In the genomic region with DNA sequence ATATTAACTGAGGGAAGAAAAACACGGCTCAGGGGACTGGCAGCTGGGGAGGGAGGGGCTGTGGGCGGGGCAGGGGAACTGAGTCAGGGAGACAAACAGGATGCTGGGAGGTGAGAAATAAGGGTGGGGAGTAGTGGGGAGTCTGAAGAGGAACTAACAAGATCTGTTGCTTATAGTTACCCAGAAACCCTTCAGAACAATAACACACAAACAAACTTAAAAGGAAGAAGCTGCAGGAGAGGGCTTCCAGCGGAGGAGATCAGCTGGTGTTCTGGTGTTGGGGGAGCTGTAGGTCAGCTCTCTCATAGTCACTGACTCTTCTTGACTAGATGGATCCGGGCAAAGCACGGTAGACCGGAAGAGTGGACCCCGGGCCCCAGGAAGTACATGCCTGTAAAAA, we compare ENCODE assay signal across 10 mouse cellular contexts. TPM values are rescaled to one million over a fixed set of nuclear protein-coding genes. Genes with fewer than 3 reads are reported as not detected.
DNase-seq lines count a peak whose midpoint lies in the region; ATAC-seq lines count a peak whose summit lies in the region.
"Had no signal": no experiment of that assay in that cellular context is flagged by ENCODE, and none has a peak within 500 bp of the region (broad histone marks: within the 10 kb centered on the region; RNA-seq: fewer than 3 reads in every experiment).

No protein-coding gene starts in this region.

- 22% methylated on average over 7 of the region's 7 CpGs for WGBS in liver, embryonic 16.5 days (ENCODE audit: insufficient replicate concordance)
- 71% methylated on average over 7 of the region's 7 CpGs for WGBS in intestine, embryonic 16.5 days

- no peak overlapping the region for H3K4me2 ChIP-seq in liver, embryonic 16.5 days (ENCODE audit: low read depth, low read length)
- H3K4me2 ChIP-seq in intestine, embryonic 16.5 days (ENCODE audit: low read depth, low read length) = no peak overlapping the region
- H3K4me2 ChIP-seq: midbrain, embryonic 11.5 days had no signal

- no peaks in the 10 kb centered on the region for H3K9me3 ChIP-seq in liver, embryonic 16.5 days (replicated peaks; ENCODE audit: control insufficient read depth, low read length)
- no peaks in the 10 kb centered on the region for H3K9me3 ChIP-seq in intestine, embryonic 16.5 days (ENCODE audit: control insufficient read depth, low read length)

- H3K4me3 ChIP-seq in liver, embryonic 16.5 days (ENCODE audit: low read depth, low read length) = no peak overlapping the region
- no peak overlapping the region for H3K4me3 ChIP-seq in intestine, embryonic 16.5 days (ENCODE audit: low read length)

- no peak overlapping the region; the same call in 1 of the 2 replicates for H3K27ac ChIP-seq in liver, embryonic 16.5 days (ENCODE audit: low read length)
- no peak overlapping the region for H3K27ac ChIP-seq in intestine, embryonic 16.5 days (ENCODE audit: low read length)

- DNase-seq in CD4-positive, CD25-positive, alpha-beta regulatory T cell, adult 2 months (ENCODE audit: low read depth, low spot score) = peak; percentile 77
- DNase-seq in MEL-GATA-1-ER (ENCODE audit: extremely low read depth, low read depth) = peak; percentile 84
- peak; percentile 21 for DNase-seq in skeletal muscle tissue, adult 2 months (ENCODE audit: low read depth, low spot score)
- no peak for DNase-seq in embryo, embryonic 10.5 days (ENCODE audit: low spot score)
- no peak for DNase-seq in kidney, postnatal 14 days
- DNase-seq in kidney, adult 8-10 months = no peak
- DNase-seq: kidney, adult 9 months had no signal

- H3K36me3 ChIP-seq in liver, embryonic 16.5 days (ENCODE audit: control insufficient read depth, insufficient read depth) = no peaks in the 10 kb centered on the region
- H3K36me3 ChIP-seq in intestine, embryonic 16.5 days (ENCODE audit: control insufficient read depth, insufficient read depth, low read length) = no peaks in the 10 kb centered on the region

- peak; percentile 45; the same call in 1 of the 2 replicates for ATAC-seq in liver, embryonic 16.5 days (ENCODE audit: low read depth)
- no peak for ATAC-seq in intestine, embryonic 16.5 days

- H3K27me3 ChIP-seq in liver, embryonic 16.5 days (ENCODE audit: control insufficient read depth, insufficient read depth, low read depth, low read length) = no peaks in the 10 kb centered on the region
- no peaks in the 10 kb centered on the region for H3K27me3 ChIP-seq in intestine, embryonic 16.5 days (replicated peaks; ENCODE audit: control insufficient read depth, insufficient read depth, low read length)

- no peak overlapping the region for H3K9ac ChIP-seq in liver, embryonic 16.5 days (ENCODE audit: low read depth, low read length)
- H3K9ac ChIP-seq in intestine, embryonic 16.5 days (ENCODE audit: low read depth, low read length) = no peak overlapping the region

- peaks cover 11% of the 10 kb centered on the region for H3K4me1 ChIP-seq in liver, embryonic 16.5 days (ENCODE audit: control insufficient read depth, low read depth, low read length)
- 0 out of 2 replicates have a peak, but pooled peaks cover 3% of the 10 kb centered on the region for H3K4me1 ChIP-seq in intestine, embryonic 16.5 days (ENCODE audit: control insufficient read depth, insufficient read depth, low read length)

RNA-seq across cellular contexts. Expression of gene Klf3, which starts 22.4 kb away (rescaled TPM):
- 77.7 and 88.9 TPM in 2 replicates for polyA plus RNA-seq in liver, embryonic 16.5 days (2015; fragmentation: Nextera tagmentation; extraction: Ambion mirVana)
- polyA plus RNA-seq in intestine, embryonic 16.5 days (2015; fragmentation: Nextera tagmentation; extraction: Ambion mirVana) = 68.1 and 71.9 TPM in 2 replicates

Comparison
In these comparisons a context has a peak if more than half of its experiments do, and no peak if none do; other contexts are left out.
1. DNase-seq: peak in CD4-positive, CD25-positive, alpha-beta regulatory T cell, adult 2 months (single experiment), MEL-GATA-1-ER (single experiment) and skeletal muscle tissue, adult 2 months (single experiment); none in embryo, embryonic 10.5 days (single experiment), kidney, postnatal 14 days (single experiment) and kidney, adult 8-10 months (0 of 2).